Mouse (Mus musculus): ENCODE data around the gene Nr1h5. TPM values are rescaled to one million over a fixed set of nuclear protein-coding genes. Genes with fewer than 3 reads are reported as not detected.

Gene Nr1h5
- polyA plus RNA-seq, 1 experiment = 0.04 TPM

GRCm38 (mm10) chr3:102970067-102970466 lies 6.1 kb upstream of the Nr1h5 start:
- Histone ChIP-seq H3K4me3 (ENCODE audit: insufficient read depth, poor library complexity, severe bottlenecking) (no peak overlapping the region), H3K36me3 (ENCODE audit: control insufficient read depth, insufficient read depth) (no peaks in the 10 kb centered on the region), H3K27me3 (ENCODE audit: control insufficient read depth, insufficient read depth, insufficient read length) (no peaks in the 10 kb centered on the region), H3K79me3 (ENCODE audit: low read depth) (no peaks in the 10 kb centered on the region), H3K79me2 (ENCODE audit: control insufficient read depth, insufficient read depth) (no peaks in the 10 kb centered on the region), H3ac (ENCODE audit: control insufficient read depth, insufficient read length, low read depth) (no peak overlapping the region)
- TF ChIP-seq FOSL1 (IDR thresholded peaks at IDR 0.05; ENCODE audit: insufficient read depth, low read length, poor library complexity, severe bottlenecking) = no peak
- TF ChIP-seq CTCF (IDR thresholded peaks at IDR 0.05; ENCODE audit: control insufficient read depth, insufficient read depth, insufficient read length) = no peak
- no peak for TF ChIP-seq USF1 (IDR thresholded peaks at IDR 0.05; ENCODE audit: low read depth)

GRCm38 (mm10) chr3:102955596-102955995 lies 8.3 kb downstream of the Nr1h5 start:
- no peaks in the 10 kb centered on the region for H3K27me3 ChIP-seq (ENCODE audit: control insufficient read depth, insufficient read depth, insufficient read length)
- TF ChIP-seq MYOG (IDR thresholded peaks at IDR 0.05; ENCODE audit: control insufficient read depth, extremely low read depth, insufficient read length) (no peak), MAX (IDR thresholded peaks at IDR 0.05) (no peak), USF1 (IDR thresholded peaks at IDR 0.05; ENCODE audit: low read depth) (no peak)
- H3ac ChIP-seq (ENCODE audit: control insufficient read depth, insufficient read length, low read depth) = no peak overlapping the region
- H3K36me3 ChIP-seq (ENCODE audit: control insufficient read depth, insufficient read depth) = no peaks in the 10 kb centered on the region
- H3K79me2 ChIP-seq (ENCODE audit: control insufficient read depth, insufficient read depth) = no peaks in the 10 kb centered on the region
- no peak overlapping the region for H3K4me3 ChIP-seq (ENCODE audit: insufficient read depth, poor library complexity, severe bottlenecking)
- no peaks in the 10 kb centered on the region for H3K79me3 ChIP-seq (ENCODE audit: low read depth)

- Histone ChIP-seq H3K79me2 (ENCODE audit: control insufficient read depth, insufficient read depth) (no peaks in the 10 kb centered on the region), H3K36me3 (ENCODE audit: control insufficient read depth, insufficient read depth) (no peaks in the 10 kb centered on the region), H3ac (ENCODE audit: control insufficient read depth, insufficient read length, low read depth) (no peak overlapping the region), H3K79me3 (ENCODE audit: low read depth) (no peaks in the 10 kb centered on the region), H3K4me3 (ENCODE audit: insufficient read depth, poor library complexity, severe bottlenecking) (no peak overlapping the region), H3K27me3 (ENCODE audit: control insufficient read depth, insufficient read depth, insufficient read length) (no peaks in the 10 kb centered on the region)
- no peak for TF ChIP-seq USF1 (IDR thresholded peaks at IDR 0.05; ENCODE audit: low read depth)
- TF ChIP-seq CEBPB (IDR thresholded peaks at IDR 0.05; ENCODE audit: low read depth) = no peak
- TF ChIP-seq MAX (IDR thresholded peaks at IDR 0.05) = no peak
- no peak for TF ChIP-seq FOSL1 (IDR thresholded peaks at IDR 0.05; ENCODE audit: insufficient read depth, low read length, poor library complexity, severe bottlenecking)
- TF ChIP-seq MYOG (IDR thresholded peaks at IDR 0.05; ENCODE audit: control insufficient read depth, extremely low read depth, insufficient read length) = no peak
- no peak for TF ChIP-seq MYOD1 (IDR thresholded peaks at IDR 0.05; ENCODE audit: control insufficient read depth, insufficient read length, low read depth)
- TF ChIP-seq CTCF (IDR thresholded peaks at IDR 0.05; ENCODE audit: control insufficient read depth, insufficient read depth, insufficient read length) = no peak
Measured at GRCm38 (mm10) chr3:102955143-102955542, 8.8 kb downstream of the Nr1h5 start.

- Histone ChIP-seq H3K27me3 (ENCODE audit: control insufficient read depth, insufficient read depth, insufficient read length) (no peaks in the 10 kb centered on the region), H3ac (ENCODE audit: control insufficient read depth, insufficient read length, low read depth) (no peak overlapping the region), H3K4me3 (ENCODE audit: insufficient read depth, poor library complexity, severe bottlenecking) (no peak overlapping the region), H3K79me2 (ENCODE audit: control insufficient read depth, insufficient read depth) (no peaks in the 10 kb centered on the region), H3K36me3 (ENCODE audit: control insufficient read depth, insufficient read depth) (no peaks in the 10 kb centered on the region), H3K79me3 (ENCODE audit: low read depth) (no peaks in the 10 kb centered on the region)
- TF ChIP-seq MYOG (IDR thresholded peaks at IDR 0.05; ENCODE audit: control insufficient read depth, extremely low read depth, insufficient read length) (no peak), MAX (IDR thresholded peaks at IDR 0.05) (no peak), FOSL1 (IDR thresholded peaks at IDR 0.05; ENCODE audit: insufficient read depth, low read length, poor library complexity, severe bottlenecking) (no peak), CTCF (IDR thresholded peaks at IDR 0.05; ENCODE audit: control insufficient read depth, insufficient read depth, insufficient read length) (no peak), USF1 (IDR thresholded peaks at IDR 0.05; ENCODE audit: low read depth) (no peak), CEBPB (IDR thresholded peaks at IDR 0.05; ENCODE audit: low read depth) (no peak), MYOD1 (IDR thresholded peaks at IDR 0.05; ENCODE audit: control insufficient read depth, insufficient read length, low read depth) (no peak)
Measured at GRCm38 (mm10) chr3:102954476-102954875, 9.5 kb downstream of the Nr1h5 start.

- Histone ChIP-seq H3K27me3 (ENCODE audit: control insufficient read depth, insufficient read depth, insufficient read length) (no peaks in the 10 kb centered on the region), H3K4me3 (ENCODE audit: insufficient read depth, poor library complexity, severe bottlenecking) (no peak overlapping the region), H3K79me3 (ENCODE audit: low read depth) (no peaks in the 10 kb centered on the region), H3K79me2 (ENCODE audit: control insufficient read depth, insufficient read depth) (no peaks in the 10 kb centered on the region), H3ac (ENCODE audit: control insufficient read depth, insufficient read length, low read depth) (no peak overlapping the region), H3K36me3 (ENCODE audit: control insufficient read depth, insufficient read depth) (no peaks in the 10 kb centered on the region)
- TF ChIP-seq CEBPB (IDR thresholded peaks at IDR 0.05; ENCODE audit: low read depth) (no peak), MAX (IDR thresholded peaks at IDR 0.05) (no peak), CTCF (IDR thresholded peaks at IDR 0.05; ENCODE audit: control insufficient read depth, insufficient read depth, insufficient read length) (no peak), MYOG (IDR thresholded peaks at IDR 0.05; ENCODE audit: control insufficient read depth, extremely low read depth, insufficient read length) (no peak), MYOD1 (IDR thresholded peaks at IDR 0.05; ENCODE audit: control insufficient read depth, insufficient read length, low read depth) (no peak), FOSL1 (IDR thresholded peaks at IDR 0.05; ENCODE audit: insufficient read depth, low read length, poor library complexity, severe bottlenecking) (no peak), USF1 (IDR thresholded peaks at IDR 0.05; ENCODE audit: low read depth) (no peak)
Measured at GRCm38 (mm10) chr3:102946861-102947260, 17.1 kb downstream of the Nr1h5 start.

GRCm38 (mm10) chr3:102946312-102946711 lies 17.6 kb downstream of the Nr1h5 start:
- Histone ChIP-seq H3K27me3 (ENCODE audit: control insufficient read depth, insufficient read depth, insufficient read length) (no peaks in the 10 kb centered on the region), H3K4me3 (ENCODE audit: insufficient read depth, poor library complexity, severe bottlenecking) (no peak overlapping the region), H3ac (ENCODE audit: control insufficient read depth, insufficient read length, low read depth) (no peak overlapping the region), H3K79me3 (ENCODE audit: low read depth) (no peaks in the 10 kb centered on the region), H3K79me2 (ENCODE audit: control insufficient read depth, insufficient read depth) (no peaks in the 10 kb centered on the region), H3K36me3 (ENCODE audit: control insufficient read depth, insufficient read depth) (no peaks in the 10 kb centered on the region)
- TF ChIP-seq USF1 (IDR thresholded peaks at IDR 0.05; ENCODE audit: low read depth) (no peak), CEBPB (IDR thresholded peaks at IDR 0.05; ENCODE audit: low read depth) (no peak), MAX (IDR thresholded peaks at IDR 0.05) (no peak), MYOD1 (IDR thresholded peaks at IDR 0.05; ENCODE audit: control insufficient read depth, insufficient read length, low read depth) (no peak), CTCF (IDR thresholded peaks at IDR 0.05; ENCODE audit: control insufficient read depth, insufficient read depth, insufficient read length) (no peak), MYOG (IDR thresholded peaks at IDR 0.05; ENCODE audit: control insufficient read depth, extremely low read depth, insufficient read length) (no peak), FOSL1 (IDR thresholded peaks at IDR 0.05; ENCODE audit: insufficient read depth, low read length, poor library complexity, severe bottlenecking) (no peak)
